Mouse (Mus musculus) heart, postnatal 25 days (tissue): ENCODE measurements at regions not wholly inside any gene's neighbourhood (a gene's known extent, or its start where the extent isn't known, plus 50 kb on each side); places are given as distances from the start of the nearest gene placed in this dataset.

Source experiments
- DNase-seq: peaks from one replicate; pipeline ENCODE4 v3.0.0; 2022; ENCODE audit warnings: low spot score
- intact Hi-C: fragments of 180-260 bp; cut with DNase I; formaldehyde crosslinking; loops from one replicate; pipeline ENCODE4 v1.15.1; 2025

DNA sequence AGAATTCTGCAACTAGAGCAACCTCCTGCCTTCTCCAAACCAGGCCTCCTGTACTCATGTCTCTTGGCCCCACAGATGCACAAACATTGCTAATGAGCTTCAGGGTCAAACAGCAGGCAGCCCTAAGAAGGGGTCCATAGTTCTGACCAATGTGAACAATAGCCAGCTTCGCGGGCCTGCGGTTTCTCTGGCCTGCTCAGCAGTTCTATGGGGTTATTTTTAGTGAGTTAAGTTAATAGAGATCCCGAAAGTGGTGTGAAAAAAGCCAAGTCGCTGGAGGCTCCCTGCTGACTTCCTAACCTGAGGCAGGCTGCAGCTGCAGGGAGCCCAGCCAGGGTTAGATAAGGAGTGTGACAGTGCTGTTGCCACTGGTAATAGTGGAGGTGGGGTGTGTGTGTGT lies 106.6 kb downstream of the Pdcd6ip start:
- no peak for DNase-seq
- intact Hi-C loops: no loop called here

DNA sequence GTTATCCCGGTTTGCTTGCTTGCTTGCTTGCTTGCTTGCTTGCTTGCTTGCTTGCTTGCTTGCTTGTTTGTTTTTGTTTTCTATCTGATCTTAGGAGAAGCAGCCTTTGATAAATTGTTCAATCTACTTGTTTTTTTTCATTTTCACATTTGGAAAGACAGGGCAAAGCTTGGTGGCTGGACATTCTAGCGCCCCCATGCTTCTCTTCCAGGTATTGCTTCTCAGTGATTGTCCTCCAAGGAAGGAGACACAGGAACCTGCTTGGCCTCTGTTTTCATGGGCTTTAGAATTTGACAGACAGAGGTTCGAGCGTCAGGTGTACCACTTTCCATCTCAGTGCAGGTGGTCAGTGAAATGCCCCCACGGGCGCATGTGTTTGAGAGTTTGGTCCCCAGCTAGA lies 120.8 kb downstream of the Pdcd6ip start:
- DNase-seq: no peak
- intact Hi-C loops: no loop called here

DNA sequence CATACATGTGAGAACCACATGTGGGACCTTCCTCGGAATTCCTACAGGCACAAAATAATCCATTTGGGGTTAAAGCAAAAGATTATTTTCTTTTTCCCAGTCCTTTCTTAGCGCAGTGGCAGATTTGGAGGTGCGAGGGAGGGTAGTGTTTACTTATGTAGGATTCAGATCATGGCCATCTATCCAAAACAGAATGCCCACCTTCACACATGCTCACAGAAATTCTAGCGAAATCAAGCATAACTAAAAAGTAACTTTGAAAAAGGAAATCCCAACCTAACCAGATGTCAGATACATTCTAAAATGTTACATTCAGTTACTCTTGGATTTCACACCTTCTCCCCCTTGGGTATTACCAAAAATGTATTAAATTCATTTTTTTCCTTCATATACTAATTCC lies 121.6 kb downstream of the Pdcd6ip start:
- intact Hi-C loops: no loop called here
- no peak for DNase-seq

DNA sequence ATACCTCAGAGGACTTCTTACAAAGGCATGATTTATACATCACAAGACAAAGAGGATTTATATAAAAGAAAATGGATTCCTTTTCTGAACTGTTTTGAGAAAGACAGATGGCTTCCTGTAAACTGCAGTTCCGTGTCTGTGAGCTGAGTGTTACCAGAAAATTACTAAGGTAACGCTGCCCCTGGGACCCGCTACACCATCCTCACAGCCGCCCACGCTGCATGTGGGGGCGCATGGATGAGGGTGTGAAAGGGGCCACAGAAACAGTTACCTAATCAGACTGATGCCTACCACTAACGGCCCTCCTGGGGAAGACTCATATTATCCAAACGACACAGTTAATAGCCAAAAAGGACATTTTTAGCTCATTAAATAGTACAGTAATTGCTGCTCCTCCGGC lies 129.8 kb downstream of the Pdcd6ip start:
- intact Hi-C loops: no loop called here

DNA sequence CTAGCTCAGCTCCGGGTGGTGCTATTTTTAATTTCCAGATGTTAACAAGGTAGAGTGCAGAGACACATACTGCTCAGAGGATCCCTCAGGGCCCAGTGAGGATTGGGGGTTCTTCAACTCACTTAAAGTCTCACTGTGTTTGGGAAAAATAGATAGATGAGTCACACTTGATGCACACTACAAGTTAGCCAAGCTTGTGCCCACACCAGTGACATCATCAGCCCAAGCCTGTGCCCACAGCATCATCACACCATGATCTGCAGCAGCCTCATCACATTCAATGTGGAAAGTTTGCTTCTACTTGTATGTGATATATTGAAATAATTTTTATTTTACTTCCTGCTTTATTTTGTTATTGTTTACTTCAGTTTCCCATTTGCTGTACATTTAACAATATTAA lies 139.2 kb downstream of the Pdcd6ip start:
- intact Hi-C loops: no loop called here

More for the DNA sequence above, 129.8 kb downstream of the Pdcd6ip start:
- no peak for DNase-seq

DNA sequence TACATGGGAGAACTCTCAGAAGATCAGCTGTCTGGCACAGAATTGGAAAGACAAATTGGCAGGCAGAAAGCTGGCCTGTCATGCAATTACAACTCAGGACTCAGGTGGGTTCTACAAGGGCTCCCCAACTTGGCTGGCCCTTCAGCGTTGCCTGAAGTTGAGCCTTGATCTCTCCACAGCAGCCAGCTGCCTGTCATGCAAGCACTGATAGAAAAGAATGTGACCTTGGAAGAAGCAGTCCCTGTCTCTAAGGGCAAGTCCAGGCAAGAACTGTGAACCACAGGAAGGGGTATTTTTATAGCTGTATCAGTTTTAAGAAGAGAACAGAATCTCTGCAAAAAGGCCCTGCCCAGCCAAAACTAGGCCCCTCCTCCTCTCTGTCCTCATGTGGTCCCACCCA lies 140.4 kb downstream of the Pdcd6ip start:
- intact Hi-C loops: no loop called here
- DNase-seq: no peak

More for the DNA sequence above, 139.2 kb downstream of the Pdcd6ip start:
- no peak for DNase-seq

DNA sequence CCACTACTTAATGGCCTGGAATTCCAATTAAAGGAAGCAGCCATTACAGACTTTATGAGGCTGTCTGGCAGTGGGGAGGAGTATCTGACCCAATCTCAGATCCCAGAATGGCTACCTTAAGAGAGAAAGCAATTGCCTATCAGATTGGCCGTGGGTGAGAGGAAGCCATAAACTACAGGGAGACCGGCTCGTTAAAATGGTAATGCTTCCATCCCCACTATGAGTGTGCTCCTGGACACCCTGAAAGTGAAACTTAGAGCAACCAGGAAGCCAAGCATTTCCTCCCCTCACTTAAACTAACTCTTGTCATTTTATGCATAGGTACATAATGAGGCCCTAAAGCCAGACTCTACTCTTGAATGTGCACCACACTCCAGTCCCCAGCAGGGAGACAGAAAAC lies 141.4 kb downstream of the Pdcd6ip start:
- DNase-seq: no peak
- intact Hi-C loops: no loop called here

DNA sequence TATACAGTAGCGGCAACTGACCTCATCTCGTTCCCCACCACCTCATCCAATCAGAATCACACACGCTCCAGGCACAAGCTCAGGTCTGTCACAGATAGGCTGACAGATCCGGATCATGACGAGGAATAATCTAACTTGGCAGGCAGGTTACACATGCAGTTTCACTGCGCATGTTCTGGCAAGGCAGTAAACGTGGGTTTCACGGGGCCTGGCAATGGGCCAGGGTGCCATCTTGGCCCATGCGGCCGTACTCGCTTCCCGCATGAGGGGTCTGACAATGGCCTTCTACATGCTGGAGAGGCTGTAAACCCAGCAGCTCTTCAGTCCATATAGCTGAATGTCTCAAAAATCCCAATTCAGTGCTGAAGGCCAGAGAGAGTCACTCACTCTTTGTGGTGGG lies 154.1 kb downstream of the Pdcd6ip start:
- no peak for DNase-seq
- intact Hi-C loops: no loop called here

DNA sequence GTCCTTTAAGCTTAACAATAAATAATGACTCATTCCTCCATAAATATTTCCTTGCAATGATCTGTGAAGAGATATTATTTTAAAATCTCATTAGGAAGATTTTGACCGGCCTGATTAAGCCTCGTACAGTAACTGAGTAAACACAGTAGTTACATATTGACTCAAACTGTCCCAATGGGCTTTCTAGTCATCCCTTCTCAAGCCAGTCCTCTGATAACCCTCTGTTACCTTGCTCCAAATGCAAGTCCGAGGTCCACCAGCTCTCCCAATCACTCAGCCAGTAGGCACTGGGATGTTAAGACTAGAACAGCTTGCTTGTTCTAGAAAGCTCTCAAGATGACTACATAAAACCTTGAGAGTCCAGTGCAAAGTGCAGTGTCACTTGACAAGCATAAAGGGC lies 160.6 kb downstream of the Pdcd6ip start:
- no peak for DNase-seq
- intact Hi-C loops: no loop called here

DNA sequence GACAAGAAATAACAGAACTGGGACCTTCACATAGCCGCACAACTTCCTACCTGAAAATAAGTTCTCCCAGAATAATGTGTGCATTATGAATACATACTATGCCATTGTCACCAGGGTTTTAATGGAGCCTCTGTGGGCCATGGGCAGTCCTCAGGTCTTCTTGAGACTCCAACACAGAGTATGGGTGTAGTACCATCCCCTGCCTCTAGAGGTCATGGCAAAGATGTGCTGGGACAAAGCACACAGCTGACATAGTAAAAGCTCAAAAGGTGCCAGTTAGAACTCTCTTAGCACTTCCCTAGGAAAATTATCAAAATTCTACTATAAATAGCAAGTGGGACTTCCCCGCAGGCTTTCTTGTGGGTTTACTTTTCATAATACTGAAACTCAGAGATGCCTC lies 179.5 kb downstream of the Pdcd6ip start:
- no peak for DNase-seq
- intact Hi-C loops: loop anchor here (5.0 kb wide), 1 partner anchor 99 kb away; no protein-coding TSS in a partner anchor

DNA sequence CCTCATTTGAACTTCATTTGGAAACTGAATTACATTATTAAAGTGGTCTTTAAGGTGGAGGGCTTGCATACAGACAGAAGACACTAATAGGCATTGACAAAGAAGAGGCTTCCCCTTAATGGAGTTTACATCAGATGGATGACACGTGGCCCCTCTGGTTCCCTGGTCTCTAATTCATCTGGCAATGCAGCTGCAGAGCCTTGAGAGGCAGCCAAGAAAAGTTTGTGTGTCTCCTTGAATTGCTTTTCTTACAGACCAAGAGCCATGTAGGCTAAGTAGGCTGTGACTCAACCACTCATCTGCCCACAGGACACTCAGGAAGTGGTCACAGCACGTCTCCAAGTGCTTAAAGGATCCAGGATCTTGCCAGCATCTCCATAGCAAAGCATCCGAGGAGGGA lies 183.8 kb downstream of the Pdcd6ip start:
- DNase-seq: no peak
- intact Hi-C loops: no loop called here

DNA sequence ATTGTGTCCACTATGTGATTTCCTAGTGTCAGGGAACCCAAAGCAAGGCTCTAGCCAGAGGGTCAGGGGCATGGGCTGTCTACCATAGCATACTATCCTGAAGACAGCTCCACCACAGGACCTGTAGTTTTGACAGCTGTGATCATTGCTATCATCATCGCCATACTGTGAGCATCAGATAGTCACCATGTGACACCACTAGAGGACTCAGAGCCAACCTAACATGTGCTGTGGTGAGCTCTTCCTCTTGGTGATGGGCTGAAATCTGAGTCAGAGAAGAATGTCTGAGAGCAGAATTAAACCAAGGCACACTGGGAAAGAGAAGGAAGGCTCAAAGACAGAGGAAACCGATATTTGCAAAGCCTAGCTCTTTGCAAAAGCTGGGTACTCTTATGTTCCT lies 184.9 kb downstream of the Pdcd6ip start:
- DNase-seq: no peak
- intact Hi-C loops: no loop called here

DNA sequence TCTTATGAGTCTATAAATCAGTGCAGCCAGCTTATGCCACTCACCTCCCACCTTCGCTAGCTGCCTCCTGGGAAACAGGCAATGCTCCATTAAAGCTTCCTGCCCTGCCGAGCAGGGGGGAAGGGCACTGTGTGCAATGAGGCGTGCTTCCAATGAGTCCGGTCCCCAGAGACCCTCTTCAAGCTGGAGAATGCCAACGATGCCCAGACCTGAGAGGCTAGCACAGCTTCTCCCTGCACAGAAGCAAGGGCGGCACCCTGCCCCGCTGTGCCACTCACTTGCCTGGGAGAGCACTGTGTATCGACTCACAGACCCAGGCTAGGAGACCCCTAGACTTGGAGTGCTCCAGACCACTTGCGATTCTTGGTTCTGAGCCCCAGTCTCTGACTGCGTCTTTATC lies 188.3 kb downstream of the Pdcd6ip start:
- intact Hi-C loops: no loop called here

DNA sequence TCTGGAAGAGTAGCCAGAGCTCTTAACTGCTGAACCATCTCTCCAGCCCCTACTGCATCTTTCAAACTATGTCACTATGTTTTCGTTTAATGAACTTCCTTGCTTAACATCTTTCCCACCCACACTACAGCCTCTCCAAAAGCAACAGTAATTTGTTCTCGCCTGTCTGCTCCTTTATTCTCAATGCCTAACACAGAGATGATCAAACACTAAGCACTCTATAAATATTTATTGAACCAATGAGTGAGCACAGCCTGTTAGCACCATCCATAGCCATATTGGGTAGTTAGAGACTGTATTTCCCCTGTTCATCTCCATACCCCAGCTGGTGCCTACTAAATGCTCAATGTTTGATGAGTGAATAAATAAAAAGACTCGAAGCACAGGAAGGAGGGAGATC lies 189.6 kb downstream of the Pdcd6ip start:
- no peak for DNase-seq
- intact Hi-C loops: no loop called here

More for the DNA sequence above, 188.3 kb downstream of the Pdcd6ip start:
- DNase-seq: no peak

DNA sequence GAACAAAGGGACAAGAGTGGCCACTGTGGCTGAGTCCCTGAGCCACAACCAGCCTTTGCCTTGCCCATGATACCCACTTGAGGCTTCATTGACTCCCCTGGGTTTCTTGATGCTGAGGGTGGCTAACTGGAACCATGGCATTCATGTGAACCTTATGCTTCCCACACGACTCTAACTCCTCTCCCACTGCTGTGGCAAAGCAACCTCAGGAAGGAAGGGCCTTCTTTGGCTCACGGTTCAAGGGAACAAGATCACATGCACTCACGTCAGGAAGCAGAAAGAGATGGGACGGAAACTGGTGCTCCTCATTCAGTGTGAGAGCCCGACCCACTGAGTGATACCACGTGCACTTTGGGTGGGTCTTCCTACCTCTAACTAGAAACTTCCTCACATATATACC lies 190.3 kb downstream of the Pdcd6ip start:
- DNase-seq: no peak
- intact Hi-C loops: no loop called here

DNA sequence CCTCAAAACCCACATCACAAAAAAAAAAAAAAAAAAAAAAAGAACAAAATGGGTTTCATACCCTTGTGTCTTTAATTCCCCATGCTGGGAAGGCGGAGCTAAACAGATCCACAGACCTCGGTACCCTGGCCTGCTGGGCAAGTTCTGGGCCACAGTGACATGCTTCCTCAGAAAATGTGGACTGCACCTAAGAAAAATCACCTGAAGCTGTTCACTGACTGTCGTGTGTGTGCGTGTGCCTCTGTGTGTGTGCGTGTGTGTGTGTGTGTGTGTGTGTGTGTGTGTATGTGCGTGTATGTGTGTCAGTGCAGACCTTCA lies 192.4 kb downstream of the Pdcd6ip start:
- intact Hi-C loops: no loop called here
- DNase-seq: no peak

DNA sequence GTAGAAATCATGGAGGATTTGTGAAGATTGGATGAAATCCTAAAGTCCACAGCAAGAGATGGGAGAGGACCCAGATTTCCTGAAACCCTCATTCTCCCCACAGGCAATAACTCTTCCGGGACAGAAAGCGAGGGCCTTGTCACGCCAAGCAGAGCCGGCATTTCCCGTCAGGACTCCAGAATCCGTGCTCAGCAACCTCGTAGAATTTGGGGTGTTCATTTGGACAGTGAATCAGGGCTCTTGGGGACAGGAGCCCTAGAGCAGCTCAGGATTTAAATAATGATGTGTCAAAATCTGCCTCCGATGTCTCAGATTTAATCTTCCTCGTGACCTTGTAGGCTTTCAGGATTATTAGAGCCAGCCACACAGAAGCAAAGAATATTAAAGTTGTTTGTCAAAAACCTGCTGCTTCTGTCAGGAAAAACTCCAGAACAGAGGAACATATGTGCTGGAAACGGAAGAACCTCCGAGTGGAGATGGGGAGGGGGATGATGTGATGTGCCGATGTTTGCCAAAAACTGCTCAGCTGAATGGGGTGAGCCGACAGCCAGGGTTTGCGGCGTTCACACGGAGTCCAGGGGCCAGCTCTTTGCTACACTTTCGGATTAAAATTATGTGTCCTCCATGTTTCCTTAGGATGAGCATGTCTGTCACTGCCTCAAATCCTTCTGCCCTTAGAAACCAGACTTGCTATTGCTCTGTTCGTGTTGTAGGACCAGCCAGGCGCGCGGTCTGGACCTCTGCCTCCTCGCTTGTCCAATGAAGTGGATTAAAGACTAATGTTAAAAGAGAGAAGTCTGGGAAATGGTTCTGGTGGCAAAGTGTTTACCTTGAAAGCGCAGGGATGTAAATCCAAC lies 193.0 kb downstream of the Pdcd6ip start:
- DNase-seq: no peak
- intact Hi-C loops: no loop called here

DNA sequence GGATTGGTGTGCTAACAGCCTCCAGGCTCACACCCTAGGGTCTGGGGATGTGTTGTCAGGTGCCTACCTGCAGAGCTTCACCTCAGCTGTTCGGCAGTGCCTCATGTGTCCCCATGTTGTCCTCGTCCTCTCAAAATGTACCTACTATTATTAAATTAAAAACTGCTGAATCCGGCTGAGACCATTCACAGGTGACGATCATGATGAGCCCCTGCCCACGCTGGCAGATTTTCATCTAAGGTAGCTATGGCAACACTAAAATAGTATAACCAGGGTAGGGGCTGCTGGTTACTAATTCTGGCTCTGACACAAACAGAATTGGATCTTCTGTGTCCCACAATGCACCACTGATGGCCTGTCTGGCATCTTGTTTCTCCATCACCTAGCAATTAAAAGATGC lies 196.8 kb downstream of the Pdcd6ip start:
- DNase-seq: no peak
- intact Hi-C loops: no loop called here

DNA sequence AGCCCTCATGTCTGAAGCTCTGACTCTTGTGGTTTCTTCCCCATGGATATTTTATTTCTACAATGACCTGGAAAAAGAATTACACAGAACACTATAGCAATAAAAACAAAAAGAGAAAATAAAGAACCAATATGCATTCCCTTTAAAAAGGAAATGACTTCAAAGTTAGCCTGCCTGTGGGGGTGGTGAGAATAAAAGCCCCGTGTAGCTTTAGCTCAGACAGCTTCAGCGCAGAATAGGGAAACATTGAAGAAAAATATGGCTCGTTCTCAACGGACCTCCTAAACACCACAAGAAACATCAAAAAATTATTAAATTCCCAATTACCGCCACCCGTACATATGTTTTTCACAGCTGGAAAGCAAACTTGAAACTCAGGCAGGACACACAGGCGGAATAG lies 198.7 kb downstream of the Pdcd6ip start:
- intact Hi-C loops: no loop called here
- no peak for DNase-seq

DNA sequence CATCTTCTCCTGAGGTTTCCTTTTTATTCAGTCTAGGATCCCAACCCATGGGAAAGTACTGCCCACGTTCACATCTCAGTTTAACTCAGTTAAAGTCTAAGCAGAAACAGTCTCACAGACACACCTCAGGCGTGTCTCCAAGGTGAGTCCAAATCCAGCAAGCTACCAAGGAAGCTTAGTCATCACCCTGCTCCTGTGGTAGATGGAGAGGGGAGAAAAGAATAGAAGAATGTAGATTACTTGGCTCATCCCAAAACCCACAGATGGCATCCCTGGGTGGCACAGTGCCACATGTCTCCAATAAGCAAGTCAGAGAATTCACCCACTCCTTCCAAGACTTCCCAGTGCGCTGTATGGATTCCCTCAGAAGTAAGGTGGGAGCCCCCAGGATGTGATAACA lies 199.2 kb downstream of the Pdcd6ip start:
- intact Hi-C loops: no loop called here
- DNase-seq: no peak

DNA sequence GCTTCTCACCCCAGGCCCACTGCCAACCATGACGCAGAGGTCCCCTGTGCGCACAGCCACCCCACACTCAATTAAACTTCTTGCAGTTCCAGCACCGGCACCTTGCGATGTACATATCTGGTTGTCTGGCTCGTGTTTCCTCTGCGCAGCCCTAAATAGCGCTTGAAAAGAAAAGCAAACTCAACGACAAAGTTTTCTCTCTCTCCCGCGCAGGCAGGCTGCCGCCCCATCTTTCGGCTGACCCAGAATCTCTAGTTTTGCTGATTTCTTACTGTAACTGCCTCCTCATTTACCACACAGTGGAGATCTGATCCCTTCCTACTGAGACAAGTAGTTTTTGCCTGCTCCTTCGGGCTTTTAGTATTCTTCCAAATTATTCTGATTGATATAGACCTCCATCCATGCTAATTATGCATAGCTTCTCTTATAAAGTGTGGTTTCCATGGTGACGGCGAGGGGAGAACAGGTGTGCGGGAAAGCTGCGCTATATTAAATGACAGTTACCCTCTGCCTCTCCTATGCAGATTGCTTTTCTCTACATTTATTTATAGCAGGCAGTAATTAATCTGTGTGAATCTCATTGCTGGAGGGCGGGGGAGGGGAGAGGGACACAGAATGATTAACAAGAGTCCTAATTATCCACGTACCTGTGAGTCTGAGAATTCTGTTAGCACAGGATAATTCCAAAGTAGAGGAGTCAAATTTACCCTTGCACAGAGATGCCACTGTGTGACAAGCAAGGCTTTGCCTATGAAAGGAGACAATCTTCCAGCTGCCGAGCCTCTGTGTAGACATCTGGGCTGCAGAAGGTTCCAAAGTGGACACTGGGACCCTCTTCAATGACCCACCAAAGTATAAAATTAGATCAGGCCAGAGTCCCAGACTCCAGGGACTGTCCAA lies 200.2 kb downstream of the Pdcd6ip start:
- no peak for DNase-seq
- intact Hi-C loops: no loop called here
